In genomic region chr3:70807170-70807569, GRCm38 (mm10) we compare ENCODE assay signal across 14 mouse cellular contexts.
DNase-seq lines count a peak whose midpoint lies in the region; TF ChIP-seq lines count a peak whose summit lies in the region.
"Had no signal": no experiment of that assay in that cellular context is flagged by ENCODE, and none has a peak within 500 bp of the region (broad histone marks: within the 10 kb centered on the region; RNA-seq: fewer than 3 reads in every experiment).

No protein-coding gene starts in this region.

- TF ChIP-seq POLR2A in embryonic fibroblast, embryonic 13.5 days (IDR thresholded peaks at IDR 0.05; ENCODE audit: low read depth, low read length): peak; percentile 35; the same call in 1 of the 2 replicates

- TF ChIP-seq CTCF in embryonic fibroblast, embryonic 13.5 days (IDR thresholded peaks at IDR 0.05; ENCODE audit: borderline replicate concordance, insufficient read depth, low read length): no peak

- no peaks in the 10 kb centered on the region for H3K36me3 ChIP-seq in macrophage (ENCODE audit: inconsistent target)
- H3K36me3 ChIP-seq: hindbrain, embryonic 15.5 days; liver, embryonic 13.5 days had no signal

- 0 out of 2 replicates have a peak overlapping the region, but pooled peaks have one; percentile 21 for H3K27ac ChIP-seq in embryonic fibroblast, embryonic 13.5 days (ENCODE audit: insufficient read depth, low read length)
- H3K27ac ChIP-seq in macrophage: peak overlapping the region; percentile 51
- H3K27ac ChIP-seq: hindbrain, embryonic 15.5 days; liver, embryonic 13.5 days had no signal

- WGBS in macrophage (ENCODE audit: missing documents): 0% methylated on average over 3 of the region's 3 CpGs

- intact Hi-C loops in heart, postnatal 14 days (cut with DNase I): no loop called here

- no peak overlapping the region for H3K4me3 ChIP-seq in embryonic fibroblast, embryonic 13.5 days (ENCODE audit: insufficient read depth, low read length)
- H3K4me3 ChIP-seq in macrophage (ENCODE audit: inconsistent target): peak overlapping the region; percentile 37
- H3K4me3 ChIP-seq: hindbrain, embryonic 15.5 days; liver, embryonic 13.5 days had no signal

- peak; percentile 8 to 16 for DNase-seq in heart, adult 9 months (ENCODE audit: low spot score in 2 of 2)
- DNase-seq in heart, postnatal 14 days: no peak
- DNase-seq in Muller cell, postnatal 12 days (ENCODE audit: inconsistent ontology term): peak; percentile 89
- no peak for DNase-seq in spleen, postnatal 36 days (ENCODE audit: low spot score in 2 of 2)
- DNase-seq in lung, postnatal 14 days: no peak
- DNase-seq: adrenal gland, adult 8-10 months; gastrocnemius, postnatal 10 days; kidney, adult 11 months; kidney, postnatal 25 days; liver, embryonic 13.5 days; right cerebral cortex, adult 18-20 months had no signal

- H3K4me1 ChIP-seq in embryonic fibroblast, embryonic 13.5 days (ENCODE audit: control insufficient read depth, insufficient read depth, low read length): peaks cover 7% of the 10 kb centered on the region; the same call in 1 of the 2 replicates
- H3K4me1 ChIP-seq: hindbrain, embryonic 15.5 days; liver, embryonic 13.5 days had no signal

- peaks cover 35% of the 10 kb centered on the region for H3K79me2 ChIP-seq in macrophage (ENCODE audit: inconsistent target)

Comparison
In these comparisons a context has a peak if more than half of its experiments do, and no peak if none do; other contexts are left out.
1. DNase-seq: peak in heart, adult 9 months (2 of 2) and Muller cell, postnatal 12 days (single experiment); none in heart, postnatal 14 days (0 of 2), spleen, postnatal 36 days (0 of 2) and lung, postnatal 14 days (single experiment).